Mouse (Mus musculus) CD4-positive, CD25-positive, alpha-beta regulatory T cell, adult 2 months (primary cell): ENCODE measurements around the gene Nosip.
A peak's percentile ranks its signal among the peaks of the same experiment; 100 is the strongest.
"Not testable (repeated sequence)": the region's sequence is repeated elsewhere in the genome, so short reads cannot be mapped to it uniquely, and the experiment has no call there.

ENCODE experiments used
- DNase-seq: peaks from one replicate; pipeline ENCODE4 v3.0.0-alpha.2; 2012; ENCODE audit warnings: low read depth, low spot score

Gene Nosip

GRCm38 (mm10) chr7:45112529-45112928 lies 50.3 kb downstream of the Nosip start:
- DNase-seq, result no peak

- DNase-seq, result no peak
These were observed 51.2 kb downstream of the Nosip start for GRCm38 (mm10) chr7:45113476-45113875.

GRCm38 (mm10) chr7:45117566-45117965 lies 55.3 kb downstream of the Nosip start:
- DNase-seq, result no peak

- no peak for DNase-seq
These were observed 56.1 kb downstream of the Nosip start for GRCm38 (mm10) chr7:45118336-45118735.

GRCm38 (mm10) chr7:45119780-45120709 lies 57.8 kb downstream of the Nosip start:
- DNase-seq, result peak; percentile 39

GRCm38 (mm10) chr7:45121404-45121803 lies 59.2 kb downstream of the Nosip start:
- peak; percentile 88 for DNase-seq

GRCm38 (mm10) chr7:45121966-45122365 lies 59.7 kb downstream of the Nosip start:
- no peak for DNase-seq

- no peak for DNase-seq
These were observed 60.4 kb downstream of the Nosip start for GRCm38 (mm10) chr7:45122561-45123185.

GRCm38 (mm10) chr7:45123186-45123570 lies 60.9 kb downstream of the Nosip start:
- peak; percentile 54 for DNase-seq

- DNase-seq, result peak; percentile 100
These were observed 62.3 kb downstream of the Nosip start, which contains the start of gene Rps11 for GRCm38 (mm10) chr7:45124224-45125143. TSS of gene Rps11 (minus strand) at chr7:45124439.

GRCm38 (mm10) chr7:45125144-45125600 lies 62.9 kb downstream of the Nosip start:
- DNase-seq, result peak; percentile 53

- not testable (repeated sequence) for DNase-seq
These were observed 63.4 kb downstream of the Nosip start for GRCm38 (mm10) chr7:45125649-45126048.

- DNase-seq, result no peak
These were observed 64.1 kb downstream of the Nosip start for GRCm38 (mm10) chr7:45126147-45126843.

- DNase-seq, result peak; percentile 25
These were observed 64.8 kb downstream of the Nosip start for GRCm38 (mm10) chr7:45126844-45127699.
